Mouse (Mus musculus): ENCODE results near the gene Dhcr7.

The Dhcr7 gene

GRCm38 (mm10) chr7:143832611-143833010 lies 9.7 kb downstream of the Dhcr7 start:
- in situ Hi-C loops (cut with MboI, MseI), result loop anchor here (5.0 kb wide), 2 partner anchors 75 to 725 kb away; no protein-coding TSS in a partner anchor

DNA sequence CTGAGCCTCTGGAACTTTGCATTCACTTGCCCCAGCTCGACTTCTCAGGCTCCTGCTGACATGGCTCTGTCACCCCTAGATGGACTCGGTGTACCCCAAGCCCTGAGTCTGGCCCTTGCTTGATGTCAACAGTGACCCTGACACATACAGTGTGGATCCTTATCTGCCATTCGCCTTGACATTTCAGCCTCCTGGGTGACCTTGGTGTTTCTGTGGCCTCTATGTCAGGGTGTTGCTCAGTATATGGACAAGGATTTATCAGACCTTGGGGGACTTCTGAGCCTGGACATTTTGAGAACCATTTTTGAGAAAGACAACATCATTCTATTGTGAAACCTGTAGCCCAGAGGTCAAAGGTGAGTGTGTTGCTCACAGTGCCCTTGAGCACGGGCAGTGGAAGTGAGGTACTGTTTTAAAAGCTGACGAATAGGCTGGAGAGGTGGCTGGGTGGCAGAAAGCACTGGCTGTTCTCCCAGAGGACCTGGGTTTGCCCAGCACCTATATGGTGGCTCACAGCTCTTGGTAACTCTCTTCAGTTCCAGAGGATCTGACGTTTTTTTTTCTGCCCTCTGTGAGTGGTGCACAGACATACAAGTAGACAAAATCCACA lies 10.7 kb downstream of the Dhcr7 start:
- in situ Hi-C loops (cut with MboI, MseI), result loop anchor here (5.0 kb wide), 2 partner anchors 74 to 724 kb away; no protein-coding TSS in a partner anchor

DNA sequence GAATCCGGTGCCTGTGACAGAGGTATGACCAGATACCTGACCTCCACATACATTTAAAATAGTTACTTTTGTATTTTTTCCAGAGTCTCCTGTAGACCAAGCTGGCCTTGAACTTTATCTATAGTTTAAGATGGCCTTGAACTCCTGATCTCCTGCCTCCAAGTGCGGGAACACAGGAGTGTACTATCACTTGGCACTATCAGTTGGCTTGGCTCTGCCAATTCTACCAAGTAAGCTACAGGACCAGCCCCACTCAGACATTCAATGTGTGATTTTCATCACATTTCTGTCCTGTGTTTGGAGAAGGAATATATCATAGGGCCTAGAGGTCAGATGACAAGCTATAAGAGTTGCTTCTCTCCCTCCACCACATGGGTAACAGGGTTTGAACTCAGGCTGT lies 11.4 kb downstream of the Dhcr7 start:
- in situ Hi-C loops (cut with MboI, MseI), result loop anchor here (5.0 kb wide), 2 partner anchors 73 to 723 kb away; no protein-coding TSS in a partner anchor

- in situ Hi-C loops (cut with MboI, MseI), result loop anchor here (5.0 kb wide), 2 partner anchors 72 to 722 kb away; no protein-coding TSS in a partner anchor
Observed at GRCm38 (mm10) chr7:143834972-143835371, 12.0 kb downstream of the Dhcr7 start.

GRCm38 (mm10) chr7:143837705-143838358 lies 14.9 kb downstream of the Dhcr7 start:
- in situ Hi-C loops (cut with MboI, MseI), result no loop called here

- in situ Hi-C loops (cut with MboI, MseI), result no loop called here
Observed at GRCm38 (mm10) chr7:143840121-143840520, 17.2 kb downstream of the Dhcr7 start.

- in situ Hi-C loops (cut with MboI, MseI), result no loop called here
Observed at GRCm38 (mm10) chr7:143841301-143841700, 18.4 kb downstream of the Dhcr7 start.

- in situ Hi-C loops (cut with MboI, MseI), result no loop called here
Observed at GRCm38 (mm10) chr7:143848127-143848767, 25.3 kb downstream of the Dhcr7 start.

- in situ Hi-C loops (cut with MboI, MseI), result no loop called here
Observed at GRCm38 (mm10) chr7:143848768-143849482, 26.0 kb downstream of the Dhcr7 start.

DNA sequence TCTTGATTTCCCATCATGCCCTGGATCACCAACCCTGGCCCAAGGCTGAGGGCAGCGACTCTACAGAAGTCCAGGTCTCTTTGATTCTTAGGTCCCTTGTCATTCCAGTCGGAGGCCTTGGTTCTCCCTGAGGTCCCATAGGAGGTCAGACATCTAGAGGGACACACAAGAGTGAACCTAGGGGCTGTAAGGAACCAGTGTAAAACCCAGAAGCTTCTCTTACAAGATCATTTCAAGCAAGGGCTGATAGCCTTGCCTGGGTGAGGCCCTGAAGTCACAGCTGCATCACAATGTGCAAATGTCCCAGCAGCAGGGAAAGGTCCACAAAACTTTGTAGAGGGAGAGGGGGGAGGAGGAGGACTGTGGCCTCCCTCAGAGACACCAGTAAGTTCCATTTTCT lies 43.6 kb downstream of the Dhcr7 start, which contains the start of gene Gm498:
Gm498 (plus strand) TSS at position 301 of the 400 bp plus-strand sequence.
- in situ Hi-C loops (cut with MboI, MseI), result no loop called here

DNA sequence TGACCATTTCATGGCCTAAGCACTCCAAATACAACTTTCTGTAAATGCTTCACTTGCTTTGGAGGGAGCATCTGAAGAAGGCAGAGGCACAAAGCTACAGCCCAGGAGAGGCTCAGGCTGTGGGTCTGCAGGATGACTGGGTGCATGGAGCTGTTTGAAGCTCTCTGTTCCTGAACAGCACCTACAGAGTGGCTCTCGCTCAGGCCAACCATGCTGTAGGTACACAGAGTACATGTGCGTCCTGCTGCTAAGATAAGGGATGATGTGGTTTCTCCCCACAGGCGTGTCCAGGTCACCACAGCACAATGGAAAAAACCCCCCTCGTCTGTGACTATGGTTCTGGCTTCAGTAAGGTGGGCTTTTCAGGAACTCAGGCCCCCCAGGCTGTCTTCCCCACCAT lies 45.9 kb downstream of the Dhcr7 start:
- in situ Hi-C loops (cut with MboI, MseI), result no loop called here

DNA sequence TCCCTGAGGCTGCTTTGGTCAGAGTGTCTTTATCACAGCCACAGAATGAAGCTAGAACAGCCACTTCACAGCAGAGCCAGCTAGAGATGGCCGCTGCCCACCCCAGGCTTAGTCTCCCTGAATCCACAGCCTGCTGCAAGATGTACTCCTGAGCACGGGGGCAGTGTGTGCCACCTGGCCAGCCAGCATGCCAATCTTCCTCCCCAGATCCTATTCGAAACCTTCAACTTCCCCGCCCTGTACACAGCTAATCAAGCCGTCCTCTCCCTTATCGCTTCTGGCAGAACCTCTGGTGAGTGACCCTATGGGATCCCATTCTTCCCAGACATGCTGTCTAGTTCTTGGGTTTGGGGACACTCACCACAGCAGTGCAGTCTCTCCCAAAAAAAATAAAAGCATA lies 60.8 kb downstream of the Dhcr7 start:
- in situ Hi-C loops (cut with MboI, MseI), result no loop called here

GRCm38 (mm10) chr7:143891146-143891545 lies 68.2 kb downstream of the Dhcr7 start:
- in situ Hi-C loops (cut with MboI, MseI), result no loop called here

DNA sequence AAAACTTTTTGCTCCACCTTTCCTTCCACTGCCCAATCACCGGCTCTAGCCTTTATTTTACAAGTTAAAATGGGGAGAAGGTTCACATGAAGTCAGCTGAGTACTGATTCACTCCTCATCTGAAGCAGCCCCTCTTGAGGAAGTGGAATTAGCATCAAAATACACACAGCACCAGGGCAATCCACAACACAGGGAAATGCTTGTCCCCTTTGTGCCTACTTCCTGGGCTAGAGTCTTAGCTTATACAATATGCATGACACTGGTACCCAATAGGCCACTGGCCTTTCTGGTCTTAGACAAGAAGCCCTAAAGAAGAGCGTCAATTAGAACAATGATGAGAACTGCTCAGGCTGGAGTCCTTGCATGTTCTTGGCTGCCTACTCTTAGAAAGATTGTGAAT lies 69.4 kb downstream of the Dhcr7 start:
- in situ Hi-C loops (cut with MboI, MseI), result no loop called here

All from T-helper 1 cell (primary cell).